Mouse (Mus musculus): ENCODE data around the gene Apool. TPM values are rescaled to one million over a fixed set of nuclear protein-coding genes. Genes with fewer than 3 reads are reported as not detected.

Apool gene
- polyA plus RNA-seq (2012; rRNA removed), result 4.6 and 5.1 TPM in 2 replicates

GRCm38 (mm10) chrX:112310804-112311530 is at the start of gene Apool:
TSS of gene Apool (plus strand) at chrX:112311334.
- peak; percentile 50 to 86 for DNase-seq (ENCODE audit: extremely low spot score in 1 of 2, low spot score in 1 of 2)

GRCm38 (mm10) chrX:112273550-112273949 is 37.6 kb upstream of the Apool start:
- DNase-seq (ENCODE audit: extremely low spot score in 1 of 2, low spot score in 1 of 2), result no peak

- DNase-seq (ENCODE audit: extremely low spot score in 1 of 2, low spot score in 1 of 2), result no peak
Measured at GRCm38 (mm10) chrX:112311531-112311887, 375 bp downstream of the Apool start.

- DNase-seq (ENCODE audit: extremely low spot score in 1 of 2, low spot score in 1 of 2), result no peak
Measured at GRCm38 (mm10) chrX:112312094-112312493, 960 bp downstream of the Apool start.

- DNase-seq (ENCODE audit: extremely low spot score in 1 of 2, low spot score in 1 of 2), result no peak
Measured at GRCm38 (mm10) chrX:112320273-112320672, 9.1 kb downstream of the Apool start.

GRCm38 (mm10) chrX:112339486-112339885 is 28.4 kb downstream of the Apool start:
- DNase-seq (ENCODE audit: extremely low spot score in 1 of 2, low spot score in 1 of 2), result no peak

GRCm38 (mm10) chrX:112347467-112348394 is 36.6 kb downstream of the Apool start:
- no peak for DNase-seq (ENCODE audit: extremely low spot score in 1 of 2, low spot score in 1 of 2)

GRCm38 (mm10) chrX:112348395-112348791 is 37.3 kb downstream of the Apool start:
- DNase-seq (ENCODE audit: extremely low spot score in 1 of 2, low spot score in 1 of 2), result peak in 1 of 2 experiments; percentile 74

- peak in 1 of 2 experiments; percentile 4 for DNase-seq (ENCODE audit: extremely low spot score in 1 of 2, low spot score in 1 of 2)
Measured at GRCm38 (mm10) chrX:112368426-112368825, 57.3 kb downstream of the Apool start.

- peak; percentile 8 to 14 for DNase-seq (ENCODE audit: extremely low spot score in 1 of 2, low spot score in 1 of 2)
Measured at GRCm38 (mm10) chrX:112370577-112371410, 59.7 kb downstream of the Apool start.

- DNase-seq (ENCODE audit: extremely low spot score in 1 of 2, low spot score in 1 of 2), result no peak
Measured at GRCm38 (mm10) chrX:112406679-112407078, 95.5 kb downstream of the Apool start, which contains the start of gene Satl1. TSS of gene Satl1 (minus strand) at chrX:112406779.

GRCm38 (mm10) chrX:112412309-112412708 is 101.2 kb downstream of the Apool start:
- DNase-seq (ENCODE audit: extremely low spot score in 1 of 2, low spot score in 1 of 2), result no peak

Other genes starting within 250 kb of the Apool start
- gene 4933403O08Rik, start 72.3 kb upstream of the Apool start, polyA plus RNA-seq (2012; rRNA removed), result not detected in 2 replicates
- not detected in 2 replicates for gene Satl1, start 95.4 kb downstream of the Apool start, polyA plus RNA-seq (2012; rRNA removed)
- 0.08 TPM in 1 of 2 replicates, not detected in the other for gene 2010106E10Rik, start 183.9 kb downstream of the Apool start, polyA plus RNA-seq (2012; rRNA removed)